In the genomic region with DNA sequence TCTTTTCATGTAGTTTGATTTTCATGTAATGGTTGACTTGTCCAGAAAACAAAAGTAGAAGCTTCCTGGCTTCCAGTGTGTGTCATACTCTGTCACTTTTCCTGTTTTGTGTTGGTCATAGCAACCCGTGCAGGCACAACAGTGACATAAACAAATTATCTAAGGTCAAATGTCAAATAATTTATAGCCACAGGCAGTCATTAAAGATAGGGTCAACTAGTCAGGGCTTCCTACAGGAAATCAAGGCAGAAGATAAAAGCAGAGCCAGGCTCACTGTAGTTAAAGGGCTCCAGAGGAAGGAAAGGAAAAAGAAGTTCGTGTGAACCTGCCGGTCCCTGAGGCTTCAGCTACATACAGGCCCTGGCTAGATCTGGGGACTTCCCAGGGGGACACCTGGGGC, we compare ENCODE assay signal across 23 mouse cellular contexts.
"Had no signal": no experiment of that assay in that cellular context is flagged by ENCODE, and none has a peak within 500 bp of the region (broad histone marks: within the 10 kb centered on the region; RNA-seq: fewer than 3 reads in every experiment).

No protein-coding gene starts in this region.

- H3K4me3 ChIP-seq: gastrocnemius, adult 2 months; heart, embryonic 10.5 days; heart, embryonic 12.5 days; hindbrain, embryonic 10.5 days; hindbrain, embryonic 12.5 days; limb, embryonic 13.5 days; limb, embryonic 15.5 days; liver, embryonic 13.5 days; liver, embryonic 15.5 days had no signal

- ATAC-seq: hindbrain, embryonic 16.5 days; inflammation-experienced regulatory T-cells, adult 6 months; intestine, embryonic 16.5 days had no signal

- H3K4me1 ChIP-seq: hindbrain, embryonic 10.5 days; hindbrain, embryonic 12.5 days; limb, embryonic 13.5 days; limb, embryonic 15.5 days; liver, embryonic 13.5 days; liver, embryonic 15.5 days had no signal

- H3K36me3 ChIP-seq: heart, embryonic 10.5 days; heart, embryonic 12.5 days; hindbrain, embryonic 10.5 days; hindbrain, embryonic 12.5 days; limb, embryonic 13.5 days; limb, embryonic 15.5 days; liver, embryonic 13.5 days; liver, embryonic 15.5 days had no signal

- H3K27me3 ChIP-seq: heart, embryonic 12.5 days; hindbrain, embryonic 12.5 days; limb, embryonic 13.5 days; limb, embryonic 15.5 days; liver, embryonic 15.5 days had no signal

- H3K27ac ChIP-seq: gastrocnemius, adult 2 months; heart, embryonic 10.5 days; hindbrain, embryonic 10.5 days; hindbrain, embryonic 12.5 days; hindbrain, embryonic 14.5 days; limb, embryonic 13.5 days; limb, embryonic 15.5 days; liver, embryonic 13.5 days; liver, embryonic 15.5 days had no signal

- H3K4me2 ChIP-seq: heart, embryonic 12.5 days; hindbrain, embryonic 12.5 days; hindbrain, embryonic 14.5 days; limb, embryonic 13.5 days; limb, embryonic 15.5 days; liver, embryonic 13.5 days; liver, embryonic 15.5 days had no signal

- H3K9ac ChIP-seq: heart, embryonic 12.5 days; hindbrain, embryonic 12.5 days; hindbrain, embryonic 14.5 days; limb, embryonic 13.5 days; limb, embryonic 15.5 days; liver, embryonic 13.5 days; liver, embryonic 15.5 days had no signal

- DNase-seq: gastrocnemius, adult 2 months; gastrocnemius, postnatal 10 days; gastrocnemius, postnatal 25 days; heart, adult 18-20 months; heart, postnatal 10 days; heart, postnatal 4 days; kidney, postnatal 10 days; layer of hippocampus, adult 9-11 months; layer of hippocampus, postnatal 36 days; left cerebral cortex, postnatal 4 days; liver, embryonic 13.5 days; lung, adult 18-20 months had no signal

- H3K9me3 ChIP-seq: heart, embryonic 10.5 days; heart, embryonic 12.5 days; hindbrain, embryonic 10.5 days; hindbrain, embryonic 12.5 days; limb, embryonic 13.5 days; limb, embryonic 15.5 days; liver, embryonic 13.5 days; liver, embryonic 15.5 days had no signal
